Mouse (Mus musculus) T-helper 2 cell (primary cell): ENCODE measurements around the gene Inpp4b.

ENCODE experiments used
- in situ Hi-C: fragments of 300-600 bp; cut with MboI, MseI; formaldehyde crosslinking; loops from one replicate; pipeline ENCODE4 v1.15.1; 2025; ENCODE audit warnings: high pct_unique_total_duplicates

Inpp4b gene

DNA sequence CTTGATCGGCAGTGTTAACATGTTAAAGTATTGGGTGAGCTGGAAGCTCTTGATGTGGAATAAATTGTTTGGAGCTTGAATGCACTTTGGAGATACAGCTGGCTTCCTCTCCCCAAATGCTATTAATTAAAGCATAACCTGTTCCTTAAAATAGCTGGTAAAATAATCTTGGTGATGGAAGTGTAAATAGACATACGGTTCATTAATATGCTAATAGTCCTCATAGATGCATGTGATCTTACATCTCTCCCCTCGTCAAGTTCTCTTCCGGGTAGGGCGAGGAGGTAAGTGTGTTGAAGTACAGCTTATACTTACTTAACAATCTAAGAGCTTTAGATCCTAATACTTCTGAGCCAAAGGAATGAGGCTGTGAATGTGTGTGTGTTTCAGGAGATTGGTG, 430.5 kb downstream of the Inpp4b start:
- in situ Hi-C loops, result loop anchor here (25.0 kb wide), 1 partner anchor 286 kb away; no protein-coding TSS in a partner anchor

GRCm38 (mm10) chr8:81773305-81773965, 431.1 kb downstream of the Inpp4b start:
- in situ Hi-C loops, result loop anchor here (25.0 kb wide), 1 partner anchor 286 kb away; no protein-coding TSS in a partner anchor

- in situ Hi-C loops, result loop anchor here (25.0 kb wide), 1 partner anchor 287 kb away; no protein-coding TSS in a partner anchor
These were observed 431.7 kb downstream of the Inpp4b start for GRCm38 (mm10) chr8:81774010-81774409.

DNA sequence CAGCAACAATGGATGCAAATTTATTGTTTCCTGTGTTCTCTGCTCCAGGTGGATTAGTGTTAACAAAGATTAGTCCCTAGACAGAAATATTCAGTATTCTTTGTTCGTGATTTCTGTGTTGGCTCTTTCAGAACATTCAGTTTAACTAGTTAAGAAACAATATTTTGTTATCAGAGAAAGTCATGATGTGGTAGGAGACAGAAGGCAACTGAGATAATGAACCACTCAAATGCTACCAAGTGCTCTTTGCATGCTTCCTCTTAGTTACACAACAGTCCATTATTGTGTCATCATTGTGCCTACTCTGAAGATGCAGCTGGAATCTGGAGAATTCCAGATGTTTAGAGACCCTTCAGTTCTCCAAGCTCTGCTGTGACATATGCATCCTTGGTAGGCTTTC, 432.1 kb downstream of the Inpp4b start:
- in situ Hi-C loops, result loop anchor here (25.0 kb wide), 1 partner anchor 287 kb away; no protein-coding TSS in a partner anchor

GRCm38 (mm10) chr8:81776516-81777237, 434.3 kb downstream of the Inpp4b start:
- in situ Hi-C loops, result no loop called here

GRCm38 (mm10) chr8:81777704-81778103, 435.3 kb downstream of the Inpp4b start:
- in situ Hi-C loops, result no loop called here

GRCm38 (mm10) chr8:81779440-81779839, 437.1 kb downstream of the Inpp4b start:
- in situ Hi-C loops, result no loop called here

GRCm38 (mm10) chr8:81780166-81780565, 437.8 kb downstream of the Inpp4b start:
- in situ Hi-C loops, result no loop called here

- in situ Hi-C loops, result no loop called here
These were observed 438.7 kb downstream of the Inpp4b start for GRCm38 (mm10) chr8:81780921-81781675.

GRCm38 (mm10) chr8:81782781-81783180, 440.4 kb downstream of the Inpp4b start:
- in situ Hi-C loops, result no loop called here

DNA sequence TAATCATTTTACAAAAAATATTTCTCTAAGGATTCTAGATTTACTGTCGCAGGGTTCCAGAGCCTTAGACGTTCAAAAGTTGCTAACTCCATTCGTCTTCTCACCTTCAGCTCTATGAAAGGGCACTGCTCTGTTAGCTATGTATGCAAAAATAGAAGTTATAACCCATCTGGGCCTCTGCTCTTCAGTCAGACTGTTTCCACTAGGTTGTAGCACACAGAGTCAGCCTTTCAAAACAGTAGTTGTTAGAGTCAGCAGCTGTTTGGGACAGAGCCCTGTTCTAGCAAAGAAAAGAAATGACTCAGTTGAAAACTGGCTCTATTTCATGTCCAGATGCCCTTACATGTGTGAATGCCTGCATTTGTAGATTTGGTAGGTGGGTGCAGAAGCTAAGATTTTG, 442.4 kb downstream of the Inpp4b start:
- in situ Hi-C loops, result no loop called here

GRCm38 (mm10) chr8:81788498-81788897, 446.1 kb downstream of the Inpp4b start:
- in situ Hi-C loops, result no loop called here

GRCm38 (mm10) chr8:81792649-81793048, 450.3 kb downstream of the Inpp4b start:
- in situ Hi-C loops, result no loop called here

DNA sequence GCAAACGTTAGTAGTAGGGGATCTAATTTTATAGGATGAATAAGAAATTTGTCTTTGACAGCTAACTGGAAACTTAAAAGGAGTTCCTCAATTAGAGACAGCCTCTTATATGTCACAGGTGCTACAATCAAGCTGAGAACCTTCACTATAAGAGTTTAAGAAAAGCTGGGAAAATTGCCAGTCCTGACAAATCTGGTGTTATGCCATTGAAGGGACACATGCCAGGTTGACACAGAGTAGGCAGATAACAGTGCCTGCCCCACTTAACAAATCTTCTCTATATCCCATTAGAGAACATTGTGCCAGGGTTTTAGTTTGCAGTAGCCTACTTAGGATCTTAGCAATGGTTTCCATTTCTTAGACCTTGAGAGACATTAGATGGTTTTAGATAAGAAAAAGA, 456.1 kb downstream of the Inpp4b start:
- in situ Hi-C loops, result no loop called here

DNA sequence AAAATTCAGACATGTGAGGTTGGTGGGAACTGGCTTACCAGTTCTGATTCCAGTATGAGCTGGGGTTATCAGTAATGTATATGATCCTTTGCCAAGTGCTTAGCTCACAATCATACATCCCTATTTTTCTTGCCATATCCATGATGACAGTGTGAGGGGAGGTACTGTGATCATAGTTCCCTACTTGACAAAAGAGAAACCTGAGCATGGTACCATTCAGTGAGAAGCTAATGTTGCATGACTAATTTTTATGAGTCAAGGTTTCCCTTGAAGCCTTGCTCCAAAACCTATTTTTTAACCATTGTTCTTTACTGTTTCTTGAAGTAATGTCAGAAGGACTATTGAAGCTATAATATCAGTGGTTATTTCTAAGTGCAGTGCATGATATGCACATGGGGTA, 458.4 kb downstream of the Inpp4b start:
- in situ Hi-C loops, result loop anchor here (10.0 kb wide), 1 partner anchor 166 kb away; no protein-coding TSS in a partner anchor

- in situ Hi-C loops, result loop anchor here (10.0 kb wide), 1 partner anchor 172 kb away; no protein-coding TSS in a partner anchor
These were observed 464.4 kb downstream of the Inpp4b start for GRCm38 (mm10) chr8:81806797-81807196.

DNA sequence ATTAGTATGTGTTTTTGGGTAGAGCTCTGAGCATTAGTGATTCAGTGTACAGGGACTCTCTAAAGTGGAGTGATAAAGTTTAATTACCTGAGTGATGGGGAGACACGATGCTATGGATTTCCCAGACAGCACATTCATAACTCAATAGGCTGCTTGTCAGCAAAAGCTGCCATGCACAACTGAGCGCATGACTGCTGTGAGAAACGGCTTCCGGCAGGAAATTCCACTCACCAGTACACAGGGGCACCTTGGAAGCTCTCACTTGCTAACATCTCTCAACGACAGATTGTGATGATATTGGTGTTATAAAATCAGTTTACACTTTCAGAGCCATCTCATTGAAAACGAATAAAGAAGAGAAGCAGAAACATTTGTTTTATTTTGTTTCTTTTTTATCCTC, 465.2 kb downstream of the Inpp4b start:
- in situ Hi-C loops, result loop anchor here (10.0 kb wide), 1 partner anchor 173 kb away; no protein-coding TSS in a partner anchor

GRCm38 (mm10) chr8:81808406-81808805, 466.1 kb downstream of the Inpp4b start:
- in situ Hi-C loops, result loop anchor here (10.0 kb wide), 1 partner anchor 174 kb away; no protein-coding TSS in a partner anchor

DNA sequence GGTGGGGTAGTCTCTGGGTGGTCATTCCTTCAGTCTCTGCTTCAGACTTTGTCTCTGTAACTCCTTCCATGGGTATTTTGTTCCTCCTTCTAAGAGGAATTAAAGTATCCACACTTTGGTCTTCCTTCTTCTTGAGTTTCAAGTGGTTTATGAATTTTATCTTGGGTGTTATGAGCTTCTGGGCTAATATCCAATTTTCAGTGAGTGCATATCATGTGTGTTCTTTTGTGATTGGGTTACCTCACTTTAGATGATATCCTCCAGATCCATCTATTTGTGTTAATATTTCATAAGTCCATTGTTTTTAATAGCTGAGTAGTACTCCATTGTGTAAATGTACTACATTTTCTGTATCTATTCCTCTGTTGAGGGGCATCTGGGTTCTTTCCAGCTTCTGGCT, 467.1 kb downstream of the Inpp4b start:
- in situ Hi-C loops, result loop anchor here (10.0 kb wide), 1 partner anchor 175 kb away; no protein-coding TSS in a partner anchor

DNA sequence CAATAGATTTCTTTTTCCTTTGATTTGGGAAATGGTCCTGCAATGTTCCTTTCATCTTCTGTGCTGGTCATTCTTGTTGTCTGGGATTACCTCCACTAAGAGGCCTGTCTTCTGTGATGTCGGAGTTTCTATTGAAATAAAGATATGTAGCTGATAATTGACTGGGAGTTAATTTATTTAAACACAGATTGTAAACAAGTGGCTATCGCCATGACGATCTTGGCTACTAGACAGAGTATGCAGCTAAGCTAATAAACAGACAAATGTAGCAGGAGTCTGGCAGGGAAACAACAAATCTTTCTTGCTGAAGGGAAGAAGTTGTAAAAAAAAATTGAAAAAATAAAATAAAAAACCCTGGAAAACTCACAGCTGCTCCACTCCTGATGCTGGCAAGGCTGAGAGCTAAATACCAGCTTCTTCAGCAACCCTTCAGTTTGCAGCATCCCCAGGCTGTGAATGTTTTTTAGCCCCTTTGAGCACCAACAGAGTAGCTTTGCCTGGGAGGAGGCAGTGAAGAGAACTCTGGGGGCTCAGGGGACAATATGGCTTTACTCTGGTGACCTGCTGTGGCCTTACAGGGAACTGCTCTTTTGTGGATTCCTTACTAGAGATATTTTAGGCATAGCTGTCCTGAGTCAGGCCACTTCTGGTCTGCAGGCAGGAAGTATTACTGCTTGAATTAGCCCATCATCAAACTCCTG, 469.8 kb downstream of the Inpp4b start:
- in situ Hi-C loops, result no loop called here

DNA sequence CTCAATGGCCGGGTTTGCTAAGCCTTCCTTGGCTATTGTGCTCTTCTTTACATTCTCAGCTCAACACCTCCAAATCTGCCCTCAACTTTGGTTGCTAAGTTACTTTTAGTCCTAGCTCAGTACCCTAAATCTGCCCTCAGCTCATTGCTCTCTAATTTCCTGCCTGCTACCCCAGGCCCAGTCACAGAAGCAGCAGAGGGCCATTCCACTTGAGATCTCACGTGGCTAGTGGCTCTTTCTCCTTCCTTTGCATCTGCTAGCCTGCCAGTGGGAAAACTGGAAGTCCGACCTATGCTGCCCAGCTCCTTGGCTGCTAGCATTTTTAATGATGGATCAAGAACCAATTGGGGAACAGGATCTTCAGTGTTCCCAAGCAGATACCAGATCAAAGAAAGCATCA, 472.4 kb downstream of the Inpp4b start:
- in situ Hi-C loops, result no loop called here
